Comparison of ENCODE assay signal across 27 mouse cellular contexts in genomic region chr14:25840961-25841360, GRCm38 (mm10). TPM values are rescaled to one million over a fixed set of nuclear protein-coding genes. Genes with fewer than 3 reads are reported as not detected.
DNase-seq lines count a peak whose midpoint lies in the region; ATAC-seq and TF ChIP-seq lines count a peak whose summit lies in the region.
"Had no signal": no experiment of that assay in that cellular context is flagged by ENCODE, and none has a peak within 500 bp of the region (broad histone marks: within the 10 kb centered on the region; RNA-seq: fewer than 3 reads in every experiment).

No protein-coding gene starts in this region.

- no peak for TF ChIP-seq EP300 in CH12.LX (IDR thresholded peaks at IDR 0.05; ENCODE audit: low read length)
- peak; percentile 96 for TF ChIP-seq EP300 in ES-Bruce4 (IDR thresholded peaks at IDR 0.05; ENCODE audit: insufficient read depth, low read depth, low read length)

- ATAC-seq in kidney, embryonic 16.5 days (ENCODE audit: low FRiP score, low TSS enrichment) = 0 out of 2 replicates have a peak, but pooled peaks have one; percentile 5
- ATAC-seq: liver, embryonic 12.5 days had no signal

- in situ Hi-C loops in CH12.LX (cut with MboI; ENCODE audit: low pct_ligation_motif_present, low pct_unique_long_range_greater_than_20kb, low sequenced_read_pairs) = no loop called here

- no peaks in the 10 kb centered on the region for H3K79me2 ChIP-seq in CH12.LX (replicated peaks; ENCODE audit: control insufficient read depth, extremely low read depth, insufficient read depth, poor library complexity, severe bottlenecking)

- TF ChIP-seq POLR2A in CH12.LX (IDR thresholded peaks at IDR 0.05; ENCODE audit: low read depth, low read length) = no peak
- TF ChIP-seq POLR2A in ES-Bruce4 (IDR thresholded peaks at IDR 0.05; ENCODE audit: insufficient read depth, low read length) = no peak

- TF ChIP-seq RAD21 in CH12.LX (IDR thresholded peaks at IDR 0.05; ENCODE audit: low read depth, low read length) = no peak

- DNase-seq in kidney, postnatal 14 days = no peak
- no peak for DNase-seq in CH12.LX (ENCODE audit: extremely low read depth)
- peak; percentile 53 for DNase-seq in ZHBTc4 (ENCODE audit: low read depth, low spot score)
- no peak for DNase-seq in adrenal gland, adult 2 months
- DNase-seq in gastrocnemius, postnatal 25 days = no peak
- DNase-seq: adrenal gland, postnatal 36 days; cerebellum, adult 18-20 months; cerebellum, postnatal 25 days; gastrocnemius, postnatal 36 days; heart, adult 18-20 months; heart, postnatal 36 days; left cerebral cortex, postnatal 4 days; lung, adult 18-20 months; lung, postnatal 4 days; right cerebral cortex, adult 18-20 months; thymus, adult 2 months; thymus, postnatal 36 days had no signal

- WGBS in kidney, embryonic 16.5 days = 14% methylated on average over 7 of the region's 7 CpGs

- H3K36me3 ChIP-seq in kidney, embryonic 16.5 days (ENCODE audit: insufficient read depth, low read length) = no peaks in the 10 kb centered on the region
- peaks cover 0 to 5% of the 10 kb centered on the region in 2 experiments for H3K36me3 ChIP-seq in CH12.LX (replicated peaks in 1 of 2; ENCODE audit: control insufficient read depth in 1 of 2, insufficient read depth in 1 of 2, low read length in 1 of 2)
- no peaks in the 10 kb centered on the region for H3K36me3 ChIP-seq in ES-Bruce4 (ENCODE audit: control insufficient read depth, insufficient read depth, low read length, poor library complexity, severe bottlenecking)
- H3K36me3 ChIP-seq: embryonic facial prominence, embryonic 10.5 days; embryonic facial prominence, embryonic 15.5 days; hindbrain, embryonic 12.5 days; liver, embryonic 12.5 days; midbrain, embryonic 12.5 days; neural tube, embryonic 12.5 days had no signal

- no peaks in the 10 kb centered on the region for H3K27me3 ChIP-seq in kidney, embryonic 16.5 days (ENCODE audit: insufficient read depth, low read length)
- no peaks in the 10 kb centered on the region for H3K27me3 ChIP-seq in CH12.LX (replicated peaks)
- no peaks in the 10 kb centered on the region for H3K27me3 ChIP-seq in ES-Bruce4 (ENCODE audit: control insufficient read depth, insufficient read depth, low read length, poor library complexity, severe bottlenecking)
- H3K27me3 ChIP-seq: embryonic facial prominence, embryonic 15.5 days had no signal

- TF ChIP-seq CTCF in CH12.LX (conservative IDR thresholded peaks at IDR 0.05 in 1 of 2, IDR thresholded peaks at IDR 0.05 in 1 of 2; ENCODE audit: low read depth in 2 of 2, low read length in 2 of 2) (no peak), ES-Bruce4 (IDR thresholded peaks at IDR 0.05; ENCODE audit: low read depth, low read length) (no peak)

- no peak overlapping the region for H3K4me3 ChIP-seq in kidney, embryonic 16.5 days (ENCODE audit: low read length)
- H3K4me3 ChIP-seq in CH12.LX (replicated peaks in 1 of 3; ENCODE audit: low read depth in 2 of 3, low read length in 2 of 3, poor library complexity in 1 of 3) (no peak overlapping the region), ES-Bruce4 (ENCODE audit: low read depth, low read length) (no peak overlapping the region)

- H3K9ac ChIP-seq in kidney, embryonic 16.5 days (replicated peaks; ENCODE audit: low read length) = no peak overlapping the region
- H3K9ac ChIP-seq in CH12.LX (ENCODE audit: insufficient read depth, low read depth) (no peak overlapping the region), ES-Bruce4 (ENCODE audit: low read depth, poor library complexity, severe bottlenecking) (no peak overlapping the region)
- H3K9ac ChIP-seq: embryonic facial prominence, embryonic 15.5 days; forebrain, embryonic 13.5 days; hindbrain, embryonic 12.5 days; liver, embryonic 12.5 days; midbrain, embryonic 12.5 days; neural tube, embryonic 12.5 days had no signal

- H3K4me2 ChIP-seq in kidney, embryonic 16.5 days (replicated peaks; ENCODE audit: low read depth, low read length) = no peak overlapping the region
- 0 out of 2 replicates have a peak overlapping the region, but pooled peaks have one; percentile 37 for H3K4me2 ChIP-seq in CH12.LX (ENCODE audit: insufficient read depth, low read depth, poor library complexity, severe bottlenecking)

- H3K9me3 ChIP-seq in kidney, embryonic 16.5 days (ENCODE audit: low read length) = no peaks in the 10 kb centered on the region
- H3K9me3 ChIP-seq in CH12.LX (replicated peaks; ENCODE audit: low read length) (no peaks in the 10 kb centered on the region), ES-Bruce4 (replicated peaks; ENCODE audit: control insufficient read depth, insufficient read depth, low read length, poor library complexity, severe bottlenecking) (no peaks in the 10 kb centered on the region)
- H3K9me3 ChIP-seq: embryonic facial prominence, embryonic 10.5 days; embryonic facial prominence, embryonic 15.5 days; forebrain, embryonic 13.5 days; hindbrain, embryonic 12.5 days; liver, embryonic 12.5 days; megakaryocyte, embryonic 14.5 days; midbrain, embryonic 12.5 days; neural tube, embryonic 12.5 days had no signal

- dilution Hi-C loops in CH12.LX (cut with MboI; ENCODE audit: extremely low pct_ligation_motif_present, extremely low pct_unique_long_range_greater_than_20kb, low sequenced_read_pairs) = no loop called here

- 0 out of 2 replicates have a peak overlapping the region, but pooled peaks have one; percentile 34 for H3K27ac ChIP-seq in kidney, embryonic 16.5 days (ENCODE audit: low read length)
- H3K27ac ChIP-seq in CH12.LX (ENCODE audit: insufficient read depth, low read depth) (no peak overlapping the region), ES-Bruce4 (ENCODE audit: insufficient read depth, low read length) (peak overlapping the region; percentile 98)
- H3K27ac ChIP-seq: embryonic facial prominence, embryonic 10.5 days; embryonic facial prominence, embryonic 15.5 days; forebrain, embryonic 13.5 days; hindbrain, embryonic 12.5 days; liver, embryonic 12.5 days; midbrain, embryonic 12.5 days; neural tube, embryonic 12.5 days had no signal

- peaks cover 10% of the 10 kb centered on the region for H3K4me1 ChIP-seq in kidney, embryonic 16.5 days (ENCODE audit: insufficient read depth, low read length)
- H3K4me1 ChIP-seq in CH12.LX (ENCODE audit: control insufficient read depth in 1 of 2, insufficient read depth in 2 of 2) (peaks cover 4 to 19% of the 10 kb centered on the region in 2 experiments), ES-Bruce4 (ENCODE audit: control insufficient read depth, insufficient read depth, low read length) (peaks cover 9% of the 10 kb centered on the region)

TF ChIP-seq in CH12.LX, 34 proteins besides CTCF, POLR2A, EP300 and RAD21:
- TF ChIP-seq TCF12 (IDR thresholded peaks at IDR 0.05; ENCODE audit: low read depth, low read length) (no peak), ZNF384 (IDR thresholded peaks at IDR 0.05; ENCODE audit: low read depth, low read length) (no peak), POLR2AphosphoS2 (IDR thresholded peaks at IDR 0.05; ENCODE audit: low read depth, low read length) (no peak), MXI1 (IDR thresholded peaks at IDR 0.05; ENCODE audit: low read depth, low read length) (no peak), IRF4 (IDR thresholded peaks at IDR 0.05; ENCODE audit: low read depth, low read length) (no peak), NRF1 (IDR thresholded peaks at IDR 0.05; ENCODE audit: low read depth, low read length) (no peak), RCOR1 (conservative IDR thresholded peaks at IDR 0.05; ENCODE audit: low read depth, low read length) (no peak), HCFC1 (IDR thresholded peaks at IDR 0.05; ENCODE audit: low read depth, low read length) (no peak), GABPA (IDR thresholded peaks at IDR 0.05; ENCODE audit: insufficient replicate concordance, low read depth, low read length) (no peak), ZKSCAN1 (IDR thresholded peaks at IDR 0.05; ENCODE audit: borderline replicate concordance, low read depth, low read length) (no peak)

RNA-seq across cellular contexts. Expression of gene Anxa11, which starts 1.0 kb away (rescaled TPM):
- polyA plus RNA-seq in kidney, embryonic 16.5 days (2015; fragmentation: Nextera tagmentation; extraction: Ambion mirVana) = 65.8 and 67.9 TPM in 2 replicates
- total RNA-seq in CH12.LX (2012; rRNA removed) (8.4 and 8.8 TPM in 2 replicates), CH12.LX (2014; rRNA removed) (4.6 and 5.0 TPM in 2 replicates)
- polyA plus RNA-seq in CH12.LX (2012; ENCODE audit: insufficient read length, low read depth) (31.4 and 35.0 TPM in 2 replicates), ES-Bruce4 (2011; ENCODE audit: insufficient read depth, insufficient read length, low read depth, missing spikeins) (106 and 109 TPM in 2 replicates)
- 10 to 100 TPM; 59.3 to 75.7 TPM for total RNA-seq in adrenal gland, adult 2 months (2021)
- polyA plus RNA-seq in adrenal gland, adult 2 months (2012; rRNA removed) = 96.9 and 103 TPM in 2 replicates
- 10 to 100 TPM; 79.2 to 96.7 TPM for total RNA-seq in gastrocnemius, postnatal 25 days (2021)
